ENCODE assay signal across 27 mouse cellular contexts in the genomic region with DNA sequence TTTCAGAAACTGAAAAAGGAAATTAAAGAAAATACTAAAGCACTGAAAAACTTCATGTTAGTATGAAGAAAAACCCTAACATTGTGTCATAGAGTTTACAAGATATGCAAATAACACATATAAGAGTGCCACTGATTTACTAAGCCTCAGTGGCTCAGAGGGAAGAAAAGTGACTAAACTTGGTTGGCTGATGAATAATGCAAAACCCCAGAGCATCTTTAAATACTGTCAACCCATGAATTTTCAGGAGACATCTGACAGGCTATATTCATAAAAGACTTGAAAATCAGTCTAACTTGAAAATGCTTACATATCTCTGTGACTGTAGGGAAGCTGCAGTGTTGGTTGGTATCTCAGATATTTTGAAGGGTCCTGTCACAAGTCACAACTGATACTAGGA.
"Had no signal": no experiment of that assay in that cellular context is flagged by ENCODE, and none has a peak within 500 bp of the region (broad histone marks: within the 10 kb centered on the region; RNA-seq: fewer than 3 reads in every experiment).

No protein-coding gene starts in this region.

- H3K4me1 ChIP-seq: heart, embryonic 13.5 days; heart, embryonic 15.5 days; hindbrain, embryonic 13.5 days; hindbrain, embryonic 15.5 days; kidney, embryonic 15.5 days; limb, embryonic 13.5 days; limb, embryonic 15.5 days; liver, embryonic 12.5 days had no signal

- H3K4me2 ChIP-seq: heart, embryonic 11.5 days; heart, embryonic 13.5 days; heart, embryonic 15.5 days; hindbrain, embryonic 13.5 days; hindbrain, embryonic 15.5 days; kidney, embryonic 15.5 days; limb, embryonic 13.5 days; limb, embryonic 15.5 days; liver, embryonic 12.5 days had no signal

- H3K27ac ChIP-seq: heart, adult 2 months; heart, embryonic 13.5 days; heart, embryonic 15.5 days; hindbrain, embryonic 13.5 days; hindbrain, embryonic 15.5 days; hindbrain, postnatal 0 days; kidney, embryonic 15.5 days; kidney, postnatal 0 days; limb, embryonic 13.5 days; limb, embryonic 15.5 days; liver, embryonic 12.5 days; liver, embryonic 14.5 days had no signal

- DNase-seq: gastrocnemius, postnatal 14 days; gastrocnemius, postnatal 36 days; heart, adult 11 months; heart, adult 2 months; heart, postnatal 14 days; heart, postnatal 36 days; kidney, adult 11 months; kidney, adult 2 months; kidney, adult 9 months; kidney, postnatal 14 days; kidney, postnatal 36 days; layer of hippocampus, adult 9-11 months; layer of hippocampus, postnatal 36 days; left cerebral cortex, postnatal 4 days had no signal

- H3K27me3 ChIP-seq: heart, embryonic 13.5 days; heart, embryonic 15.5 days; hindbrain, embryonic 13.5 days; hindbrain, embryonic 15.5 days; kidney, embryonic 15.5 days; limb, embryonic 13.5 days; limb, embryonic 15.5 days; liver, embryonic 12.5 days had no signal

- H3K9me3 ChIP-seq: heart, embryonic 13.5 days; heart, embryonic 15.5 days; hindbrain, embryonic 13.5 days; hindbrain, embryonic 15.5 days; kidney, embryonic 15.5 days; limb, embryonic 13.5 days; limb, embryonic 15.5 days; liver, embryonic 12.5 days had no signal

- H3K4me3 ChIP-seq: heart, adult 2 months; heart, embryonic 13.5 days; heart, embryonic 15.5 days; hindbrain, embryonic 13.5 days; hindbrain, embryonic 15.5 days; kidney, embryonic 15.5 days; limb, embryonic 13.5 days; limb, embryonic 15.5 days; liver, embryonic 12.5 days had no signal

- H3K9ac ChIP-seq: heart, embryonic 13.5 days; heart, embryonic 15.5 days; hindbrain, embryonic 13.5 days; hindbrain, embryonic 15.5 days; kidney, embryonic 15.5 days; limb, embryonic 13.5 days; limb, embryonic 15.5 days; liver, embryonic 12.5 days; liver, embryonic 14.5 days had no signal

- ATAC-seq: hindbrain, postnatal 0 days; intestine, embryonic 16.5 days; liver, embryonic 12.5 days had no signal

- H3K36me3 ChIP-seq: heart, embryonic 13.5 days; heart, embryonic 15.5 days; hindbrain, embryonic 13.5 days; hindbrain, embryonic 15.5 days; kidney, embryonic 15.5 days; limb, embryonic 13.5 days; limb, embryonic 15.5 days; liver, embryonic 12.5 days had no signal
